Mouse (Mus musculus) midbrain, postnatal 0 days (tissue): ENCODE data around the gene Zfp580. TPM values are rescaled to one million over a fixed set of nuclear protein-coding genes. Genes with fewer than 3 reads are reported as not detected.

ENCODE experiments used
- ATAC-seq: fragments of 200-750 bp; cut with Nextera tagmentation; 2 replicates; pipeline ENCODE4 v1.8.0; 2017; ENCODE audit warnings: moderate number of reproducible peaks, mild to moderate bottlenecking, moderate TSS enrichment, moderate library complexity; ENCODE audit not compliant: low FRiP score
- DNase-seq: peaks from one replicate; pipeline ENCODE4 v3.0.0-alpha.2; 2015; ENCODE audit warnings: low spot score
- H3K27ac ChIP-seq: fragments of 300-500 bp; sonication (generic); 2 replicates; pipeline ENCODE4 v1.5.1; 2014; ENCODE audit warnings: low read depth, mild to moderate bottlenecking, low read length, mixed read lengths
- H3K27me3 ChIP-seq: fragments of 300-500 bp; sonication (generic); 2 replicates; pipeline ENCODE4 v1.6.1; 2014; ENCODE audit warnings: low read length, control low read depth, mixed read lengths; ENCODE audit not compliant: insufficient read depth
- H3K36me3 ChIP-seq: fragments of 300-500 bp; sonication (generic); 2 replicates; pipeline ENCODE4 v1.6.1; 2014; ENCODE audit warnings: low read length, control low read depth, mixed read lengths; ENCODE audit not compliant: insufficient read depth
- H3K4me1 ChIP-seq: fragments of 300-500 bp; sonication (generic); 2 replicates; pipeline ENCODE4 v1.6.1; 2014; ENCODE audit warnings: mild to moderate bottlenecking, control low read depth, antibody characterized with exemption, low read length, mixed read lengths; ENCODE audit not compliant: insufficient read depth
- H3K4me2 ChIP-seq: fragments of 300-500 bp; sonication (generic); 2 replicates; pipeline ENCODE4 v1.6.1; 2014; ENCODE audit warnings: low read depth, mild to moderate bottlenecking, low read length, mixed read lengths; ENCODE audit not compliant: poor library complexity, severe bottlenecking
- H3K4me3 ChIP-seq: fragments of 300-500 bp; sonication (generic); 2 replicates; pipeline ENCODE4 v1.5.1; 2014; ENCODE audit warnings: low read depth, mild to moderate bottlenecking, low read length, moderate library complexity
- H3K9ac ChIP-seq: fragments of 300-500 bp; sonication (generic); replicated peaks from 2 replicates; pipeline ENCODE4 v1.6.1; 2014; ENCODE audit warnings: mild to moderate bottlenecking, low read length, moderate library complexity, mixed read lengths; ENCODE audit not compliant: poor library complexity, severe bottlenecking
- H3K9me3 ChIP-seq: fragments of 300-500 bp; sonication (generic); 2 replicates; pipeline ENCODE4 v1.6.1; 2016; ENCODE audit warnings: low read length, control low read depth
- CTCF ChIP-seq: IDR thresholded peaks from 2 replicates; pipeline ENCODE4 v1.5.1; 2016; ENCODE audit warnings: antibody characterized with exemption, mild to moderate bottlenecking
- WGBS: fragments of 180-500 bp; shearing (Covaris S2); extraction: QIAGEN DNeasy Blood & Tissue Kit; methylation state at CpG from one replicate; pipeline ENCODE4 v1.1.7; 2014; 5-methylcytosine and 5-hydroxymethylcytosine counted together
- polyA plus RNA-seq: library from polyadenylated mRNA; unstranded; fragments of >200 nt; fragmentation: Nextera tagmentation; extraction: Ambion mirVana; gene quantifications from 2 replicates; pipeline ENCODE4 v1.2.1, GENCODE M21; 2015
- total RNA-seq: library from RNA; depleted of rRNA; stranded (reverse); fragments of >200 nt; gene quantifications from 2 replicates; pipeline ENCODE4 v1.2.3, GENCODE M21; 2014

Zfp580 gene
- total and polyA plus RNA-seq, 2 experiments from 2014 or later: 77.7 to 157 TPM

GRCm38 (mm10) chr7:5030554-5031275 lies 20.6 kb upstream of the Zfp580 start:
- no peaks in the 10 kb centered on the region for H3K27me3 ChIP-seq
- no peak overlapping the region for H3K27ac ChIP-seq
- peaks cover 21% of the 10 kb centered on the region; the same call in 1 of the 2 replicates for H3K9me3 ChIP-seq
- no peak for DNase-seq
- 89% methylated on average over 62 of the region's 63 CpGs for WGBS
- no peak overlapping the region for H3K4me3 ChIP-seq
- H3K4me2 ChIP-seq: no peak overlapping the region
- no peak overlapping the region for H3K9ac ChIP-seq
- H3K36me3 ChIP-seq: peaks cover 71% of the 10 kb centered on the region
- no peak for ATAC-seq
- no peak for TF ChIP-seq CTCF
- H3K4me1 ChIP-seq: no peaks in the 10 kb centered on the region

GRCm38 (mm10) chr7:5031496-5031895 lies 19.8 kb upstream of the Zfp580 start:
- ATAC-seq (no peak), DNase-seq (no peak)
- Histone ChIP-seq H3K9me3 (peaks cover 21% of the 10 kb centered on the region; the same call in 1 of the 2 replicates), H3K36me3 (peaks cover 76% of the 10 kb centered on the region), H3K27ac (no peak overlapping the region), H3K27me3 (no peaks in the 10 kb centered on the region), H3K9ac (no peak overlapping the region), H3K4me1 (no peaks in the 10 kb centered on the region), H3K4me3 (no peak overlapping the region), H3K4me2 (no peak overlapping the region)
- 83% methylated on average over 46 of the region's 46 CpGs for WGBS
- no peak for TF ChIP-seq CTCF

GRCm38 (mm10) chr7:5033818-5034217 lies 17.5 kb upstream of the Zfp580 start, which contains the start of gene 4632433K11Rik:
TSS of gene 4632433K11Rik (plus strand) at chr7:5034118.
- no peak within 1 kb of the TSS for H3K27ac ChIP-seq
- no peak for TF ChIP-seq CTCF
- H3K4me3 ChIP-seq: no peak within 1 kb of the TSS
- no peak within 1 kb of the TSS for H3K4me2 ChIP-seq
- H3K36me3 ChIP-seq: peaks cover 63% of the 10 kb centered on the region
- ATAC-seq (no peak), DNase-seq (no peak)
- H3K27me3 ChIP-seq: no peaks in the 10 kb centered on the region
- H3K9ac ChIP-seq: no peak within 1 kb of the TSS
- 93% methylated on average over 3 of the region's 3 CpGs for WGBS
- peaks cover 6% of the 10 kb centered on the region; the same call in 1 of the 2 replicates for H3K4me1 ChIP-seq
- peaks cover 21% of the 10 kb centered on the region; the same call in 1 of the 2 replicates for H3K9me3 ChIP-seq

- Histone ChIP-seq H3K4me3 (no peak overlapping the region), H3K9me3 (peaks cover 11% of the 10 kb centered on the region; the same call in 1 of the 2 replicates), H3K4me1 (peaks cover 6% of the 10 kb centered on the region; the same call in 1 of the 2 replicates), H3K27me3 (no peaks in the 10 kb centered on the region), H3K9ac (no peak overlapping the region), H3K36me3 (peaks cover 45% of the 10 kb centered on the region), H3K27ac (no peak overlapping the region), H3K4me2 (no peak overlapping the region)
- ATAC-seq (no peak), DNase-seq (no peak)
- WGBS: 95% methylated on average over 17 of the region's 17 CpGs
- TF ChIP-seq CTCF: no peak
These were observed 15.7 kb upstream of the Zfp580 start for GRCm38 (mm10) chr7:5035628-5036027.

GRCm38 (mm10) chr7:5036136-5036535 lies 15.2 kb upstream of the Zfp580 start:
- H3K27me3 ChIP-seq: no peaks in the 10 kb centered on the region
- TF ChIP-seq CTCF: no peak
- ATAC-seq: no peak

GRCm38 (mm10) chr7:5037026-5037425 lies 14.3 kb upstream of the Zfp580 start:
- Histone ChIP-seq H3K9me3 (no peaks in the 10 kb centered on the region), H3K4me1 (peaks cover 6% of the 10 kb centered on the region; the same call in 1 of the 2 replicates), H3K27me3 (no peaks in the 10 kb centered on the region), H3K27ac (no peak overlapping the region), H3K4me3 (no peak overlapping the region), H3K36me3 (peaks cover 31% of the 10 kb centered on the region), H3K9ac (no peak overlapping the region), H3K4me2 (no peak overlapping the region)
- ATAC-seq (no peak), DNase-seq (no peak)
- no peak for TF ChIP-seq CTCF
- WGBS: 94% methylated on average over 7 of the region's 7 CpGs

More at GRCm38 (mm10) chr7:5036136-5036535, 15.2 kb upstream of the Zfp580 start:
- peaks cover 40% of the 10 kb centered on the region for H3K36me3 ChIP-seq
- no peak overlapping the region for H3K4me3 ChIP-seq
- H3K4me2 ChIP-seq: no peak overlapping the region
- H3K4me1 ChIP-seq: peaks cover 6% of the 10 kb centered on the region; the same call in 1 of the 2 replicates
- H3K9ac ChIP-seq: no peak overlapping the region
- no peak for DNase-seq
- no peak overlapping the region for H3K27ac ChIP-seq
- 0 out of 2 replicates have a peak, but pooled peaks cover 8% of the 10 kb centered on the region for H3K9me3 ChIP-seq
- WGBS: 96% methylated on average over 9 of the region's 9 CpGs
